Mouse (Mus musculus) layer of hippocampus, adult 9-11 months (tissue): Measurements from ENCODE around the gene Evi5.

ENCODE experiments used
- DNase-seq: peaks from one replicate; pipeline ENCODE4 v3.0.0; 2022

Gene Evi5

DNA sequence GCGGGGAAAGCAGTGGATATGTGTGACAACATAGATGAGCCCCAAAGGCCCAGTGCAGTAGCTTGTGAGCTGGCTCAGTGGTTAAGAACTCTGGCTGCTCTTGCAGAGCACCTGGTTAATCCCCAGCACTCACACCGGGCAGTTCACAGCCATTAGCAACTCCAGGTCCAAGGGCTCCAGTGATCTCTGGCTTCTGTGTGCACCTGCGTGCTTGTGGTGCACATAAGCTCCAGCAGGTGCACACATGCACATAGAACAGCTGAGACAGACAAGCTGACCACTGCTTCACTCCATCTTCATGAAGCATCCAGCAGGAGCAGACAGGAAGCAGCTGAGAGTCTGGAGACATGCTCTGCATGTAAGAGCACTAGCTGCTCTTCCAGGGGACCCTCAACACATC is 136.6 kb downstream of the Evi5 start:
- no peak for DNase-seq

DNA sequence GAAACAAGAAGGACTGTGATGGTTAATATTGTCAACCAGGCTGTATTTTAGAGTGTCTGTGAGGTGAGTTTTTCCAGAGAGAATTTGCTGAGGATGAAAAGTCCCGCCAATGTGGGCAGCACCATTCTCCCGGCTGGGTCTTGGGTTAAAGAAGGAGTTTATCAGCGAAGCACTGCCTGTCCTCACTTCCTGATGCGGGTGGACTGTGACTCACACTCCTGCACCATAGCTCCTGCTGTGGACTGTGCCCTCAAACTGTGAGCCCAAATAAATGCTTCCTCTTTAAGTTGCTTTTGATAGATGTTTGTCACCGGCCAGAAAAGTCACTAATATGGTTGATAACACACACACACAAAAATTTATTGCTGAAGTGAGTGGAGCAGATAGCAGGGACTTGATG is 138.7 kb downstream of the Evi5 start:
- no peak for DNase-seq

DNA sequence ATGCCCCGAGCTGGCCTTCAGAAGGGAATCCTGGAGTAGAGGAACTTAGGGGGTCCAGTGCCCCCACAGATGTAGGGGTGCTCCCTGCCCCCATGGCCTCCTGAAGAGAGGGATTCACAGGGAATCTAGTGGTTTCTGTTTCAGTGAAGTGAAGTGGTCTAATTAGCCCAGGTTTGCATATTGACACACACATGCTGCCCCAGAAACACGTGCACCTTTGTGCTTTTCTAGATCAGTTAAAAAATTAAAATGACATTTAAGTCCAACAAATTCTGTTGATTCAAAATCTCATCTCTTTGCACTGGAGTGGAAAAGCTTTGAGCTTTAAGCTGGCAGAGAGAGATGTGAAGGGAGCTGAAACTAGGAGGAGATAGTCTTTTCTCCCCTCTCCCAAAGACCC is 143.1 kb downstream of the Evi5 start:
- DNase-seq: no peak

DNA sequence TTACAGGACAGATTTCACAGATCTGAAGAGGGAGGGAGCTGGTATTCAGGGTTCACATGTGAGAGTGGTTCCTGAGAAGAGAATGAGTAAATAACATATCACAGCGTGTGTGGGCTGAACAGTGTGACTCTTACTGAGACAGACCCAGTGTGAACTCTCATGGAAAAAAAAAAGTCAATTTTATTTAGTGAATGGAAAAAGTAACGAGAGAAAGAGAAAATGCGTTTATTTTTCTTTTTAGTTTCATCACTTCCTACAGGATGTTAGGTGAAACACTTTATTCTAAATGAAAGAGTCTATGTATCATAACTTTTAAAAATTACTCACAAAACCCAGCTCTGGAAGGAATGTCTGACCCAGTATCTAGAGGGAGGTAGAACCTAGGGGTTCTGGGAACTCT is 143.5 kb downstream of the Evi5 start:
- no peak for DNase-seq

DNA sequence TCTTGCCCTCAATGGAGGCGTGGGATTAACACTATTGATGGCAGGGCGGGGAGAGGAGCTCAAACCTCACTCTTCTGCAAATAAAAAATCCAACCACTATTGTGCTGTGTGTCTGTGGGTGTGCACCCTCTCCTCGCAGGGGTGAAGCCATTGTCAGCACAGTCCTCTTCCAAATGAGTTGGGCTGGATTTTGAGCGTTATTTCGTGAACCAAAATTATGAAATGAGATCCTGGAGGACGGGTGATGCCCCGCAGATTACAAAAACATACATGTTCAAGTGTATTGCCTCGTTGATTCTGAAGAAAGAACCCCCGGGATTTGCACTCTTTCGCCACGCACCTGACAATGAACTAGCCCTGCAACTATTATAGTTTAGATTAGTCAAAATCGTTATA is 147.9 kb downstream of the Evi5 start:
- DNase-seq: no peak

DNA sequence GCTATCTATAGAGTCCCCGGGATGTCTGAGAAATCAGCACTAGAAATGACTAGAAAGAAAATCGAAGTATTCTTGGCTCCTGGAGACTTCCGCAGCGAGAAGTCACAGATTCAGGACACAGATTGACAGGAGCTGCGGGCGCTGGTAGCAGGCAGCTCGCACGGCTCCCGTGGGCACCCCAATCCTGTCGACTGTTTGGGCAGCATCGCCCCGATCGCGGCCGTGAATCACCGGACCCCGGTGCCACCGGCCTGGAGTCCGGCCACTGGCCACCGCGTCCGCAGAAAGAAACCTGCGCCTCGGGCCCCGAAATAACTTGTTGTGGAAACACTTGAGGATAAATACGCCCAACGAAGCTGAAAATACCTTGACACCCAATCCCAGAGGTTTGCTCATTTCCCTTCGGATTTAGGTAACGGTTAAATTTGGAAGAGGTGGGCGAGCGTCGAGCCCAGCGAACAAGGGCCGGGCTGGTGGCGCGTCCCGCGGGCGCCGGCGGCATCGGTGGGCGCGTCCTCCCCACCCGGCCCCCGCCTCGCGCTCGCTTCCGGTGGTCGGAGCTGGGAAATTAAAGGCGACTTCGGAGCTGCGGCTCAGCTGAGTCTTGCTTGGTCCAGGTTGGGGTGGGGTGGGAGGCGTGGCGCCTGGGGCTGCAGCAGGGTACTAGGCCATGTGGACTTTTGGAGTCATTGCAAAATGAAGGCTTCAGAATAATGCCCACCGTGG is 148.5 kb downstream of the Evi5 start:
- DNase-seq: no peak

DNA sequence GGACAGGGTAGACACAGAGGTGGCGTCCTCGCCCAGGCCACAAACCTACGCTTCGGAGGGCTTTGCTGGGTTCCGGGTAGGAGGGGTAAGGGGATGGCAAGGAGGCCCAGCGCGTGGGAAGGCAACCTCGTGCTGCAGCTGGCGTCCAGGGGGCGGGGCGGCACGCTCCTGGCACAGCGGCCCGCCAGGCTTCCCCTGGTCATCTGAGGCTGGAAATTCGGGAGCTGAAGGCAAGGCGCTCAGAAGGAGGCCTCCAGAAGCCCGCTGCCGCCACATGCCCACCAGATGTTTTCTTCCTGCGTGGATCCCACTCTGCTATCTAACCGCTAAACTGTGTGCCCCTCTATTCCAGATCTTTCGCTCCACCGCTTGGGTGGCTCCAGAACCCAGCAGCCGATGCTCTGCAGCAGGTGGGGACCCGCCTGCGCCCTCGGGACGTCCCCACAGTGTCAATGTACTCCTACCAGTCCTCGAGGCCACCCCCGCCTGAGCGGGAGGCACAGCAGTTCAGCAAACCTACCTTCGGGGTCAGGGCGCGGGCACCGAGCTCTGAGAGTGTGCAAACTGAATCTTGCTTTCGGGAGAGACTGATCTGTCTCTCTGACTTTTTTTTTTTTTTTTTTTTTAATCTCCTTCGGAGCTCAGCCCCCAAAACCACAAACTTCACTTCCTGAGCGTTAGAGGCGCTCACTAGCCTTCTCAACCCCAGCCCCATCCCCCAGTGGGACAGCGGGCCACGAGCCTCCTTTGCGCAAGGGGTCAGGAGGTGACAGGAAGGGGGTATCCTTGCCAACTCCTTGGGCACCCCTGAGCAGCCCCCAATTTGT is 149.3 kb downstream of the Evi5 start, which contains the start of gene Gfi1:
Gfi1 (minus strand) TSS at position 602 of the 827 bp plus-strand sequence.
- DNase-seq: no peak

DNA sequence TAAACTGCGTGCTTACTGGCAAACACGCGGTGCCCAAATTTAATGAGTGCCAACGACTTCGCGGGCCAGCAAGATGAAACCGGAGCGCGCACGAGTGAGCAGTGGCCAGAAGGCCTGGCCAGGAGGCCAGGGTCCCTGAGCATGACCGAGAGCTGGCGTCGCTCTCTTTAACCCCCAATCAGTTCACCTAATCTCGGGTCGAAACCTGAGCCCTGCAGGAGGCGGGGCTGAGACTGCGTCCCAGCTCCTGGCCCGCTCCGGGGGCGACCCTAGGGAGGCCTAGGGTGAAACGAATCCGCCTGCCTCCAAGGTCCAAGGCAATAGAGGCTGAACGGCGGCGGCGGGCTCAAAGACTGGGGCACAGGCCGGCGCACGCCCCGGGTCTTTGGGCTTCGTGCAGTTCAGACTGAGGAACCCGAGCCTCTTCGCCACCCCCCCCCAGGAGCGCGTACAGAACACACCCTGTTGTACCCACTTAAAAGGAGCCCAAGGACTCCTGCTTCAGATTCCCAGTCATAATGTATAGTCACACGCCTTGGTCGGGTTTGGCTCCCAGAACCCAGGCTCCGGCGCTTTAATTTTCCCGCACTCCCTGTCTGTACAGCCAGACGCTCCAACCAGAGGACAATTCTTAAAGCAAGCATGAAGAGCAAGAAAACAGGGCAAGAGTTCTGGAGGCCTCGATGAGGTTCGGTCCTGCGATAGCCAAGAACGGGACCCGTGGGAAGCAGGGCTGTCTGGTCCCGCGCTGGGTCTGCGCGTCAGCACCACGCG is 150.1 kb downstream of the Evi5 start:
- no peak for DNase-seq

DNA sequence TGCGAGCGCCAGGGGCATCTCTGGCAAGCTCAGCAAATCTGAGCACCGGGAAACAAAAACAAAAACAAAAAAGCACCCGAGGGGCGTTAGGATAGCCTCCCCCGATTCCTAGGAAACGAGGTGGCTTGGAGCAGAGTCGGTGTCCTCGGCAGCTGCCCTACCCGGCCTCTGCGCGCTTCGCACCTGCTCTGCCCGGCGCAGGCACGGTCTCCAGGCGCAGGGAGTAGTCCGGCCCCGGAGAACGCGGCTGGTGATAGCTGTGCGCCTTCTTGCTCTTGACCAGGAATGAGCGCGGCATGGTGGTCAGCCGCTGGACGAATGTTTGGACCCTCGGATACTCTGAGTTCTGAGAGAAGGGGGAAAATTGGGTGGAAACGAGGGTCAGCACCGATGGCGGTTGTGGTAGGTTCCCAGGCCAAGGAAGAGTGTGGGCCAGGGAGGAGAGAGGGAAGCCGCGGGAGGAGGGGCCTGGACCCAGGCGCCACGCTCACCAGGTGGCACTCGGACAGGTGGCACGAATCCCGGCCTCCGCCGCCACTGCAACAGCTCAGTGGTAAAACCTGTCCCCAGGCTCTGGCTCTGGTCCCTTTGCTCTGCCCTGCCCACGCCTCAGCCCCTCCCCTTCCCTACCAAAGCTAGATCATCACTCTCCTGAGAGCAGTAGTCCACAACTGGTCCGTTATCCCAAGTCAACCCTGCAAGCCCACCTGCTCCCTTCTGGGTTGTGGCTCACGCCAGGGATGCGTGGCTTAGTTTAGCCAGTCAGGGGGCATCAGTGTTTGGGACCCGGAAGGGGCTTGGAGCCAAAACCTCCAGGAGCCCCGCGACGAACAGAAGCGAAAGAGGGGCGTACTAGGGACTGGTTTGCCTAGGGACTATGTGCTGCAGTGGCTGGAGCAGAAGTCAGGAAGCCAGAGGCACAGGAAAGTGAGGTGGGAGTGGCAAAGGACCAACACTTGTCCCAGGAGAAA is 151.1 kb downstream of the Evi5 start:
- DNase-seq: no peak

DNA sequence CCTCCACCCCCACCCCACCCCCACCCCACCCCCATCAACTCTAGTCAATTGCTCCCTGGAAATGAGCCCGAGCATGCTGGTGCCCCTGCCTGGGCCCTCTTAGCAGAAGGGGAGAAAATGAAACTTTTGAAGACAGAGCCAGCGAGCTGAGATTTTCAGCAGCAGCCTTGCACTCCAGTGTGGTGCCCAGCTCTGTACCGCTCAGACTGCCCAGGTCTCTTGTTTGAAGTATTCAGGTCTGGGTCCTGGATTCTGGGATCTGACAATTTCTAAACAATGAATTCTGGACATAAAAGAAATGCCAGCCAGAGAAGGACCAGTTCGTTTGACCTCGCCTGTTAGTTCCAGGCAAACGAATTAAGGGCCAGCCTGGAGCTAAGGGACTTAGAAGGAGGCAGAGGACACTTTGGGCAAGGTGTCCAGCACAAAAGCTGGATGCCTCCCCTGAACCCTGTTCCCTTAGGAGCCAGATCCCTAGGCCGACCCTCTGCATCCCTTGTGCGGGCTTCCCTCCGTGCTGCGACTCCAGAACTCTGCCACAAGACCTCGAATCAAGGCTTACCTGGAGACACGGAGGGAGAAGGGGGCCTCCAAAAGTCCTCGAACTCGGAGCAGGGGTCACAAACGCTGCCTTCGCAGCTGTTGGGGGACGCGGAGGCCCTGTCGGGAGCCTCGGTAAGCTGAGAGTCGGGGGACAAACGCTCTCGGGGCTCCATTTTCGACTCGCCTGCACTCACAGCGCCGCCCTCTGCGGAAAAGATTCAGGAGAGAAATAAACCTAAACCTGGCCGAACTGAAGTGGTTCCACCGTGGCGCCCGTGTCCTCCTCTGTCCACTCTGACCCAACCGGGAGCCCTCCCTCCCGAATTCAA is 152.0 kb downstream of the Evi5 start:
- DNase-seq: no peak

DNA sequence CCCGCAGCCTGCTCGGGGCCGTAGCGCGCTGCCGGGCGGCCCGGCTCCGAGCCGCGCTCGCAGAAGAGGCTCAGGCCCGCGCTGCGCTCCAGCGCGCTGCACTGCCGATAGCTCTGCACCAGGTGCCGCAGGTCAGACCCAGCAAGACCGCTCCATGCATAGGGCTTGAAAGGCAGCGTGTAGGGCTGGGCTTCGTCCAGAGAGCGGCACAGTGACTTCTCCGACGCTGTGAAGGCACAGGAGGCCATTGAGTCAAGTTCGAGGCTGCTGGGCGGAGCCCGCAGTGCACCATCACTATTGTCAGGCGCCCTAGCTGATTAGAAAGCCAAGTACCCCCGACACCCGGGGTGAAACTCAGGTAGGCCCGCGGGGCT is 153.3 kb downstream of the Evi5 start:
- DNase-seq: no peak

DNA sequence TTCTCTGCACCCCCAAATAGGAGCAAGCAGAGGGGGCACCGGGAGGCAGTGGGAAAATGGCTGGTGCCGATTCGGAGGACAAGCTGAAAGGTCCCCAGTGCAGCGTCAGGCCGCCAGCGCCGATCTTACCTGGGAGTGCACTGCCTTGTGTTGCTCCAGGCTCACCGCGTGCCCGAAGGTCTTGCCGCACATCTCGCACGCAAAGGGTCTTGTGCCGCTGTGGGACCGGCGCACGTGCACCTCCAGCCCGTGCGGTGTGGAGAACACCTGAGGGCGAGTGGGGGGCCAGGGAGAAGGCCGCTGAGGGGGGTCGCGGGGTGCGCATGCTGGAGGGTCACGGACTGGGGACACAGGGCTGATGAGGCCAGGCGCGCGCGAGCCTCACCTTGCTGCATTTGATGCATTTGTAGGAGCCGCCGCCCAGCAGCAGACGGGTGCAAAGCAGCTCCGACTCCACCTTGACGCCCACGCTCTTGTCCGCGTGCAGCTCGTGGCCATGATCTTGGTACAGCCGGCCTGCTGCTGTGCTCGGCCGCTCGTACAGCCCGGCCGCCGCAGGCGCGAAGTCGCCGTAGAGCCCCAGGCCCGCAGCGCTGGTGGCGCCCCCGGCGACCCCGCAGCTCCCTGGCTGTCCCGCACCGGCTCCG is 153.8 kb downstream of the Evi5 start:
- no peak for DNase-seq

DNA sequence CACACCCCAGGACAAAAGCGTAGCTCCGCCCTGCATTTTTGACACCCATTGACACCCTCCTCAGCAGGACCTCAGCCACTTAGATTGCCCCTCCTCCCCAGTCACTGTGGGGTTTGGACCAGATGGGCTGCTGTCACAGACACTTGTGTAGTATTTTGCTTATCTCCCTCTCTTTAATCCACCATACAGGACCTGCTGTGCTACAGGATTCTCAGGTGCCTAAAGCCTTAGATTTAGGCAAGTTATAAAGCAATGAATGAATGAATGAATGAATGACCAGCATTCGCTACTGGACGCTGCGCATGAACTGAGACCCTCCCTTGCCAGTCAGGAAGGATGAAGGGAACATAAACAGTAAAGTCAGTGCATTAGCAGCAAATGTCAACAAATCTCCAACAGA is 154.4 kb downstream of the Evi5 start:
- DNase-seq: no peak

DNA sequence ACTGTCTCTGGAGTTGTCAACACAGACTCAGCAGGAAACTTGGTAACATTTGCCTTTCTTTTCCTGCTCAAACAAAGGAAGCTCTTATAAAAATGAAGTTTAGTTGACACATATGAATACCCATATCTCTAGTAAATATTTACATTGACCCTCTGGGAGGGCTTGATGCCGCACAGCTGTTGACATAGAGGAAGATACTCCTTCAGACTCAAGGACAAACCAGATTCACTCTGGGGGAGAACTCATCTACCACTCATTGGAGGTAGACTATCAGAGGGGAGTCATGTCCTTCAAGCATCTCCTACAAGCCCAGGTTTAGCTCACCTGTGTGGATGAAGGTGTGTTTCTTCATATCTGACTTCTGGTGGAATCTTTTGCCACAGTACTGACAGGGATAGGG is 155.1 kb downstream of the Evi5 start:
- no peak for DNase-seq

DNA sequence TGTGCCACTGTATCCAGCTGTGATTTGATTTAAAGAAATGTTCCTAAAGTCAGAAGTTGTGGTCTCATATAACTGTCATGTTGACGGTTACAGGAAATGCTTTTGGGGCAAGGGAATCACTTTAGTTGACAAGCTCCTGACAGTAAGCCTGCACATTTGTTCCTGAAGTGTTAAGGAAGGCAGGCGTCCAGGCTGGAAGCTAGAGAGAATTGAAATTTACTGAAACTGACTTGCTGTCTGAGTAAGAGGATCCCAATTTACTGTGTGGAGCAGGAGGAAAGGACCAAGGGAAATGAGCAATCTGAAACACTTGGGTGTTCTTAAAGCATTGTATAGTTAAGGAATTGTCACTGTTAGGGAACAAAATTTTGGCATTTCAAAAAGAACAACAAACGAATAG is 155.7 kb downstream of the Evi5 start:
- no peak for DNase-seq

DNA sequence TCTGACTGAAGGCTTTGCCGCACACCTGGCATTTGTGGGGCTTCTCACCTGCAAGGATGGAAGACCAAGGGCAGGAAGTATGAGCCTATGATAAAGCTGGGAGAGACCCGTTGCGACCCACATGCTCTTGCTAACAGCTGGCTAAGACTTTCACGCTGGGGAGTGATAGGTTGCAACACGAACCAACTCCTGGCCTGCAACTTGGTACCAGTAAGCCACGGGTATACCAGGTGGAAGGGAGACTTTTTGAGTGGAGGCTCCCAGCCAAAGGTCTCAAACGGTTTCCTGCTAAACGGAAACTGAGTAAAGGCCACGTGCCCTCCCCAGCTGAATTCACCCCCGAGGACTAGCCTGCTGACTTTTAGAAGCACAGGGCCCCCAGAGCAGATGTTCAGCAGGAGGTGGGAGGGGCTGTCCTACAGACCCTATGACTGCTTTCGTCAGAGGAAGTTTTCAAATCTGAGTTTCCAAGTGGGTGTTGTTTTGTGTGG is 157.0 kb downstream of the Evi5 start:
- no peak for DNase-seq

DNA sequence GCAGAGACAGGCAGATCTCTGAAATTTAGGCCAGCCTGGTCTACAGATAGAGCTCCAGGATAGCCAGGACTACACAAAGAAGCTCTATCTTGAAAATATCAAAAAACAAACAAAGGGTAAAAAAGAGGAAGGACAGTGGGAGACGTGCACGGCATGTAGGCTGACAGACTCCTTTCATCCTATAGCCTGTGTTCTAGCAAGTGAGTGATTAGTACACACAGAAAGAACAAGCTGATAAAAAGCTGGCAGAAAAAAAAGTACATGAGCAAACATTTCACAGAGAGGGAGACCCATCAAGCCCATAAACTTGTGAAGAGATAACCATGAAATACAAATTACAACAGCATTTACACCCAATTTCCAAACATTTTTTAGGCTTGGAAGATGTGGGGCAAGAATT is 163.2 kb downstream of the Evi5 start:
- no peak for DNase-seq

DNA sequence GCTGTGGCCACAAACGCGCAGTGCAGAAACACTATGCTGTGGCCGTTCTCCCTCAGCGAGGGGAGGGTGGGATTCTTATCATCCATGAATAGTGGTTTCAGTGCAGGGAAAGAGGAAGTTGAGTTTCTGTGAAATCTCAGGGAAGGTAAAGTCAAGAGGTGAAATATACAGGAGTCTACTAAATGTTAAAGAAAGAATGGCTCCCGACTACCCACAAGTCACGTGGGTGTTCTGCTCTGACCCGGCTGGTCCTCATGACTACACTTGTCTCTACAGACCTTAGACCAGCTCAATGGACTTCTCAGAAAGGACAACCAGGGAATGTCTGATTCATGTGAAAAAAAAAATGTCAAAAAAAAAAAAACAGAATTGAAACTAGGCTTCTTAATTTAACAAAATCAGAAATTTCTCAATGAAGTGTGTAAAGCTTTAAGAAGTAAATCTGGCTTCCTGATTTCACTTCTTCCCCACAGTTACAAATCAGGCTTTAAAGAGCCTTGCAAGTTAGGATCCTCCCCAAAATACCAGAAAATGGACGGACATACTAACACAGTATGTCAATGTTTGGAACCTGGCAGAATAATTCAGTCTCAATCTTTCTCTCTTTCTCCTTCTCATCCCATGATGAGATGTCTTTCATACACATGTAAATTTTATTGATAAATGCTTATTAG is 166.6 kb downstream of the Evi5 start:
- DNase-seq: no peak

DNA sequence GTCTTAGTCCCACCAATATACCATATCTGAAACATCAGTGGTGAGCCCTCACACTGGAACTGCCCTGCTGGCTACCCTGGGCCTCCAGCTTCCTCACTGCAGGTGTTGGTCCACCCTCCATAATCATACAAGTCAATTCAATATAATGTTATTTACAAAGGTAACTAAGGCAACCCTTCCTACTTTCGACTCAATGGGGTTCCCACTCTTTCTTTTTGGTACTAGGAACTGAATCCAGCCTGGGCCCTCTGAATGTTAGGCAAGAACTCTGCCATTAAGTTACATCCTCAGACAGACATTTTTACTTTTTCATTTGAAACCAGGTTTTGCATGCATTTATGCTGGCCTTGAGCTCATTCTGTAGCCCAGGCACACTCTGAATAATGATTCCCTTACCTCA is 168.6 kb downstream of the Evi5 start:
- no peak for DNase-seq

DNA sequence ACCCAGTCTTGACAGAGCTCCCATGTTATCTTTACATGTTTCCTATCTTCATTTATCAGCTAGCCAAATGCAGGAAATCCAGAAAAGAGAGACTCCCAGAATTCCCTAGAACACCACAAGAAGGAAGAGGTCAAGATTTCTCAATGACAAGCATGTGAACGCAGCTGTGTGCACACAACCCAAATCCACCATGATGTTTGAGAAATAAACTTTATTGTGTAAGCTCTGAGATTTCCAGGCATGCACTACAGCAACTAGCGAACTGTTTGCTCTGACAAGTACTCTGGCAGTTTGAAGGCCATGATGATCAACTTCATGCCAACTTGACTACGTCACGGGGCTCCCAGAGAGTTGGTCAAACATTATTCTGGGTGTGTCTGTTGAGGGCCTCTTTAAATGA is 169.2 kb downstream of the Evi5 start:
- no peak for DNase-seq
